Mouse (Mus musculus): Measurements from ENCODE around the gene Rsu1.
A peak's percentile ranks its signal among the peaks of the same experiment; 100 is the strongest.

The Rsu1 gene

GRCm38 (mm10) chr2:13161717-13162116 lies 109.5 kb downstream of the Rsu1 start:
- DNase-seq, result no peak

DNA sequence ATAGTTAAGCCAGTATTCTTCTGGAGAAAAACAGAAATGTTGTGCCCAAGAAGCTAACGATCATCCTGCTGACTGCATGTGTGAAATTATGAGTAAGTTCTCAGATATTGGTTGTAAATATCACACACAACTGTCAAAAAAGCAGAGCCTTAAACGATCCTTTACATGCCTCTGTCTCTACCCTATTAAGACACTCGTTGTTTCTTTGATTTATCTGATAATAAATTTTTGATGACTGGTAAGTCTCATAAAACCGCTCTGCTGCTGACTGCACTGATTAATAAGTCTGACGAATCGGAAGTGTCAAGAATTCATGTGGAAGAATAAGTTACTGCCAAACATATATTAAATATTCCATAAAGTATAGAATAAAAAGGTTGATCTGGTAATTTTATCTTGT lies 126.0 kb downstream of the Rsu1 start:
- DNase-seq, result no peak

GRCm38 (mm10) chr2:13134890-13135289 lies 136.3 kb downstream of the Rsu1 start:
- no peak for DNase-seq

GRCm38 (mm10) chr2:13132841-13133240 lies 138.4 kb downstream of the Rsu1 start:
- DNase-seq, result no peak

GRCm38 (mm10) chr2:13132406-13132805 lies 138.8 kb downstream of the Rsu1 start:
- peak in 1 of 2 experiments; percentile 6 for DNase-seq

DNA sequence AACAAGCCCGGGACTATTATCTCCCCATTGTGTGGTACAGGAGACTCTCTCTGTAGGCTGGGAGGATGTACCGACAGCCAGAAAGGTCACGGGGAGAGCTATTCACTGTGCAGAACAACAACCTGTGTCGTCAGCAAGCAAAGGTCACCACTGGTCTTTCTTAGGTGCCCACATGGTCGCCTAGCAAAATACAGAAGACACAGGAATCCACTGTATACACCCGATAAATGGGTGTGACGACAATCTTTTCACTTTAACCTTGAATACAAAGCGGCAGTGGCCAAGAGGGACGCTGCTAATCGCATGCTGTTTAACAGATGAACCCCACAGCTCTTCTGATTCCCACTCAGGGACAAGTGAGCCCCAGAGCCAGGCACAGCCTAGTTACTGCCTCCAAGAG lies 141.4 kb downstream of the Rsu1 start:
- no peak for DNase-seq

DNA sequence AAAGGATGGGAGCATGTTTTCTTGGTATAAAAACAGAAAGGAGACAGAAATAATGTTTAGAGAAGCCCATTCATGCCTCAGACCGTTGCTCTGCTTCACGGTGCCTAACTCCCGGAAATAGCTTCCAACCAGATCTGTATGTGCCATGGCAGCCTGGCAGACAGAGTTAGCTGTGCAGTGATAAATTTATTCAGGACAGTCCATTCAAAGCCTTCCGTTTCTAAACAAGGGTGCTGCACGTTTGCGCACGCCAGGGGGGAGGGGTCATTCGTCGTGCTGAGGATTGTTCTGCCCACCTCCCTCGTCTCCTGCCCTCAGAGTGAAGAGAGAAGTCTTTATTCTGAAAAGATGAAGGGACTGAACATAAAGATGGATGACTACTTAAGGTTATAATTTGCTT lies 141.9 kb downstream of the Rsu1 start:
- no peak for DNase-seq

GRCm38 (mm10) chr2:13120461-13120860 lies 150.8 kb downstream of the Rsu1 start:
- no peak for DNase-seq

- no peak for DNase-seq
These were observed 153.3 kb downstream of the Rsu1 start for GRCm38 (mm10) chr2:13117896-13118295.

- no peak for DNase-seq
These were observed 164.7 kb downstream of the Rsu1 start for GRCm38 (mm10) chr2:13106531-13106930.

DNA sequence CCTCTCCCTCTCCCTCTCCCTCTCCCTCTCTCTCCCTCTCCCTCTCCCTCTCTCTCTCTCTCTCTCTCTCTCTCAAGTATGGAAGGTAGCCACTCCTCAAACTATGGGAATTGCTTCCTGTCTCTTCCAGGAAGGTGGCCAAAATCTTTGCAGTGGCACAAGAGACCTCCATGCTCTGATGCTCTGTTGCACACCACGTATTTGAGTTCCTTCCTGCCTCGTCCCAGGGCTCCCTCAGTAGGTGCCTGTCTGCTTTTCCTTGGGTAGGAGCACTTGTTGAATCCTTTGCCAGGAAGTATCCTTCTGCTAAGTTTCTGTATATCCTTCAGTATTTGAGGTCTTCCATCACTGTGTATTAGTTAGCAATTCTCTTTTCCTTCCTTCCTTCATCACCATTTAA lies 166.8 kb downstream of the Rsu1 start:
- no peak for DNase-seq

- no peak for DNase-seq
These were observed 167.4 kb downstream of the Rsu1 start for GRCm38 (mm10) chr2:13103797-13104200.

DNA sequence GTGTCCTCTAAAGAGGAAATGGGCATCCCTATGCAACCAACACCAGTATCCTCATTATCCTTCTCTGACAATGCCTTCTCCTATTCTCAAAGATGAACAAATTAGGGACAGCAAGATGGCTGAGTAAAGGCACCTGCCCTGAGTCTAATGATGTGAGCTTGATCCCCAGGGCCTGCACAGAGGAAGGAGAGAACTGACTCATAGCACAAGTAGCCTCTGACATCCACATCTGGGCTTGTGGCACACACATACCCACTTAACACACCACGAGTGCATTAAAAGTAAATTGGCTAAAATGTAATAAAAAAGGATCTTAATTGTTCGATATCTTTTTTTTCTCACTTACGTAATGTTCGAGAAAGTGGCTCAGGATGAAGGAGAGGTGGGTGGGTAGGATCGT lies 177.2 kb downstream of the Rsu1 start:
- no peak for DNase-seq

- DNase-seq, result no peak
These were observed 177.6 kb downstream of the Rsu1 start for GRCm38 (mm10) chr2:13093570-13093969.

GRCm38 (mm10) chr2:13091399-13092015 lies 179.7 kb downstream of the Rsu1 start:
- no peak for DNase-seq

DNA sequence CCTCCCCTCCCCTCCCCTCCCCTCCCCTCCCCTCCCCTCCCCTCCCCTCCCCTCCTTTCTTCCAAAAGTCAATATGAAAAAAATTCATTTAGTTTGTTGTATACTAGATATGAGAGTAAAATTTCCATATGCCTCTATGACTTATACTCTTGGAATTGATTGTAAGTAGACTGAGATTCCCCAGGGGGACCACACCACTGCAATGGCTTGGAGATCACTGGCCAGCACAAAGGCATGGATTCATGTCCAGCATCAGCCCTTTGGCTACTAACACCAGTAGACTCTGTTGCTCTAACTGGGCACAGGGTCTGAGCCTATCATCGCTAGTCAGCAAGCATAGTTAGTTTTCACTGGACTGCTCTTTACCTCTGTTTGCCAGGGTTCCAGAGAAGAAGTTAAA lies 180.4 kb downstream of the Rsu1 start:
- no peak for DNase-seq

- no peak for DNase-seq
These were observed 181.4 kb downstream of the Rsu1 start for GRCm38 (mm10) chr2:13089861-13090260.

DNA sequence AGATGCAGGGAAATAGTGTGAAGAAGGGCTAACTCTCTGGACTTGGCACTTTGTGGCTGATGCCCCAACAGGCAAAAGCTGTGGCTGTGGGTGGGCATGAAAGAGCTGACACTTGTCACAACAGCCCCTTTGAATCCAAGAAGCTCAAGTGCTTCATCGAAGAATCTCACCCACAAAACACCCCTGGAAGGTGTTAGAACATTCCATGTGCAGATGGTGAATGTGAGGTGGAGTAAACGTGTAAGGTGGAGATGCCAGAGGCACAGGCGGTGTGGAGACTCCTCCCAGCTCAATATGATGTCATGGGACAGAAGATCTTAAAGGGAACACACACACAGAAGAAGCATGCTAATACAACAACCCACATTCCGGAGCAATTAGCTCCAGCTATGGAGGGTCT lies 182.9 kb downstream of the Rsu1 start:
- DNase-seq, result no peak

GRCm38 (mm10) chr2:13087811-13088210 lies 183.4 kb downstream of the Rsu1 start:
- DNase-seq, result no peak

GRCm38 (mm10) chr2:13084223-13084622 lies 187.0 kb downstream of the Rsu1 start:
- DNase-seq, result no peak

- no peak for DNase-seq
These were observed 190.7 kb downstream of the Rsu1 start for GRCm38 (mm10) chr2:13080476-13080875.

DNA sequence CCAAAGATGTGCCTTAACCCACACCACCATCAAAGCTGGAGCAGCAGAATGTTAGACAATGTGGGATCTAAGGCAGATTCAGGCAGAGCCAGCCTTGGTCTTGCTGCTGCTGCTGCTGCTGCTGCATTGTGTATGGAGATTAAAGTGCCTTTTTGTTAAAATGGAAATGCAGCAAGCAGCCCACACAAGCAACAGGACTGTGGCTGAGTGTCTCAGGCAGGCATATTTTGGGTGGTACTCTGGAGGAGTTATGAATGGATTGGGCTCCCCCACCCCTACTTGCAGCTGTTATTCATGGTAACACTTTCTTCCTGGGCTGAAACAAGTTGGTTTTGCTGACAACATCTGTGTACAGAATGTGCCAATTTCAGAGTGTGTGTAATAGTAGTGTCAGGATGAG lies 199.0 kb downstream of the Rsu1 start:
- DNase-seq, result no peak

DNA sequence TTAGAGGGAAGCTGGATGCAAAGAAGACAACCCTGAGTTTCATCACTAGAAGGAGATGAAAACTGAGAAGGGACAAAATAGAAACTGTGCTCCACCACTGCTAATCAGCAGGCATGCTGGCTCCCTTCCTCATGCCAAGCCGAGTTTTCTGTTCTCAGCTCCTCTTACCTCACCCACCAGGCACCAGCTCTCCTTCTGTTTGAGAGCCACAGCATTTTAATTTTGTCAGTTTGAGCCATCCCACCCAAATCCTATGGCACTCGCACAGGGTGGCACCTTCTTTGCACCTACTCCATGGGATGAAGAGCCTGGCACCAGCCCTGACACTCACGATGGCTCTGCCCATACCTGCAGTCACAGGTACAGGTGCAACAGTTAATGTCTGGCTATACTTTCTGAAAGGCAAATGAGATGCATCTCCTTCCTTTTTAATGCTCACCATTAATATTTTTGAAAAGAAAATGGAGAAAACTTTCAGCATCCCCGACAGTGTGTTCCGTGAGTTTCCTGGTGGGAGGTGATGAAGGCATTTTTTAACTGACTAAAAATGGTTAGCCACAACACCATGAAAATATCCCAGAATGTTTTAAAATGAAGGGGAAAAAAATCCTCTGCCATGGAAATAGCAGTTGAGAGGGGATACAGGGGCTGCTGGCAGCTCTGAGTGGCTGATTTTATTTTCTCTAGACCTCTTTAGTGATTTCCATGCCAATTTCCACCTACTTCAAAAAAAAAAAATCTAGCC lies 210.6 kb downstream of the Rsu1 start:
- DNase-seq, result no peak

DNA sequence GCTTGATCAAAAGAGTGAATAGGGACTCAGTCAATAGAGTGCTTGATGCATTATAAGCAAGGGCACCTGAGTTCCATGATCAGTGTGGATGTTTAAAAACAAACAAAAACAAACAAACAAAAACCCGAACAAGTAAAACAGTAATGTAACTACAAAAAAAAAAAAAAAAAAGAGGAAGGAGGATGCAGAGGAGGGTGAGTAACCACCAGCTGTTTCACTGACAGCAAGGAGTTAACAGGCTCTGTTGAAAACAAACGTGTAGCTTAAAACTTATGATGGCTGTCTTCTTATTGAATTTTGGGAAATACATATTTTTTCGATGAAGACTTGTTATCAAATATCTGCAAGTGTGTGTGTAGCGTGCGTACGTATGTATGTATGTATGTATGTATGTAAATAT lies 222.6 kb downstream of the Rsu1 start:
- no peak for DNase-seq

GRCm38 (mm10) chr2:13044555-13044954 lies 226.7 kb downstream of the Rsu1 start:
- no peak for DNase-seq
